9 mouse cellular contexts compared by ENCODE assay signal in genomic region chr9:7050588-7050987, GRCm38 (mm10).
A peak's percentile ranks its signal among the peaks of the same experiment; 100 is the strongest.
DNase-seq lines count a peak whose midpoint lies in the region; ATAC-seq and TF ChIP-seq lines count a peak whose summit lies in the region.
"Had no signal": no experiment of that assay in that cellular context is flagged by ENCODE, and none has a peak within 500 bp of the region (broad histone marks: within the 10 kb centered on the region; RNA-seq: fewer than 3 reads in every experiment).

No protein-coding gene starts in this region.

- H3K4me2 ChIP-seq in heart, embryonic 12.5 days, result no peak overlapping the region
- H3K4me2 ChIP-seq: embryonic facial prominence, embryonic 12.5 days had no signal

- WGBS in heart, embryonic 12.5 days, result 73% methylated on average over 3 of the region's 3 CpGs
- 77% methylated on average over 3 of the region's 3 CpGs for WGBS in embryonic facial prominence, embryonic 10.5 days

- H3K27ac ChIP-seq in heart, embryonic 12.5 days (ENCODE audit: poor library complexity, severe bottlenecking), result no peak overlapping the region
- H3K27ac ChIP-seq in embryonic facial prominence, embryonic 10.5 days (replicated peaks), result no peak overlapping the region
- H3K27ac ChIP-seq: embryonic facial prominence, embryonic 12.5 days had no signal

- no peaks in the 10 kb centered on the region for H3K27me3 ChIP-seq in heart, embryonic 12.5 days (replicated peaks)
- H3K27me3 ChIP-seq in Patski, result no peaks in the 10 kb centered on the region
- H3K27me3 ChIP-seq in embryonic facial prominence, embryonic 10.5 days (replicated peaks; ENCODE audit: low read depth, poor library complexity, severe bottlenecking), result no peaks in the 10 kb centered on the region
- H3K27me3 ChIP-seq: embryonic facial prominence, embryonic 12.5 days had no signal

- no peaks in the 10 kb centered on the region for H3K4me1 ChIP-seq in heart, embryonic 12.5 days (replicated peaks)
- H3K4me1 ChIP-seq in embryonic facial prominence, embryonic 10.5 days, result no peaks in the 10 kb centered on the region
- H3K4me1 ChIP-seq: embryonic facial prominence, embryonic 12.5 days had no signal

- ATAC-seq in heart, embryonic 12.5 days (ENCODE audit: insufficient number of reproducible peaks, low FRiP score), result no peak
- no peak for ATAC-seq in Patski

- DNase-seq in heart, postnatal 14 days, result peak; percentile 16 to 18
- DNase-seq in A20 (ENCODE audit: low read depth, low spot score), result peak; percentile 57
- DNase-seq in Patski (ENCODE audit: low read depth, low spot score), result no peak
- peak; percentile 30 for DNase-seq in embryonic facial prominence, embryonic 10.5 days (ENCODE audit: low spot score)
- peak; percentile 26 for DNase-seq in lung, postnatal 14 days
- no peak for DNase-seq in ovary, postnatal 10 days (ENCODE audit: low spot score)
- DNase-seq in urinary bladder, postnatal 4 days (ENCODE audit: low spot score in 2 of 2), result no peak

- TF ChIP-seq CTCF in Patski (IDR thresholded peaks at IDR 0.05), result peak; percentile 63

- CTCF ChIA-PET in Patski (lab: Charles Lee), result interaction anchor here (1.0 to 1.5 kb wide), 2 partner anchors 9 to 54 kb away, joined by 3 to 6 read pairs; no protein-coding TSS in a partner anchor

- H3K36me3 ChIP-seq in heart, embryonic 12.5 days, result peaks cover 11% of the 10 kb centered on the region; the same call in 1 of the 2 replicates
- H3K36me3 ChIP-seq in embryonic facial prominence, embryonic 10.5 days (replicated peaks), result peaks cover 27% of the 10 kb centered on the region

- H3K9me3 ChIP-seq in heart, embryonic 12.5 days (replicated peaks), result no peaks in the 10 kb centered on the region
- no peaks in the 10 kb centered on the region for H3K9me3 ChIP-seq in embryonic facial prominence, embryonic 10.5 days
- H3K9me3 ChIP-seq: embryonic facial prominence, embryonic 12.5 days had no signal

- no peak overlapping the region for H3K4me3 ChIP-seq in heart, embryonic 12.5 days
- H3K4me3 ChIP-seq in embryonic facial prominence, embryonic 10.5 days, result no peak overlapping the region
- H3K4me3 ChIP-seq: embryonic facial prominence, embryonic 12.5 days had no signal

- intact Hi-C loops in heart, postnatal 14 days (cut with DNase I), result loop anchor here (10.0 kb wide), 1 partner anchor 544 kb away; no protein-coding TSS in a partner anchor

- H3K9ac ChIP-seq in heart, embryonic 12.5 days, result no peak overlapping the region
- H3K9ac ChIP-seq: embryonic facial prominence, embryonic 12.5 days had no signal

- in situ Hi-C loops in Patski (cut with MboI; ENCODE audit: low pct_unique_long_range_greater_than_20kb), result no loop called here

- POLR2A ChIA-PET in Patski (lab: Charles Lee), result no interaction called here

Comparison
In these comparisons a context has a peak if more than half of its experiments do, and no peak if none do; other contexts are left out.
1. DNase-seq: peak in heart, postnatal 14 days (2 of 2), A20 (single experiment), embryonic facial prominence, embryonic 10.5 days (single experiment) and lung, postnatal 14 days (single experiment); none in Patski (single experiment), ovary, postnatal 10 days (single experiment) and urinary bladder, postnatal 4 days (0 of 2).